Mouse (Mus musculus) CH12.LX (cell line): ENCODE measurements around the gene Syna. TPM values are rescaled to one million over a fixed set of nuclear protein-coding genes. Genes with fewer than 3 reads are reported as not detected.

Experiments
- DNase-seq: peaks from one replicate; pipeline ENCODE4 v3.0.0-alpha.2; 2013; ENCODE audit errors: extremely low read depth
- H3K27ac ChIP-seq: 2 replicates; pipeline ENCODE4 v1.5.1; 2012; ENCODE audit warnings: low read depth, mild to moderate bottlenecking, control low read depth, moderate library complexity; ENCODE audit not compliant: insufficient read depth
- H3K27me3 ChIP-seq: replicated peaks from 2 replicates; pipeline ENCODE3; 2012; ENCODE audit warnings: inconsistent platforms
- H3K36me3 ChIP-seq, 2 experiments: replicated peaks in 1 of 2; 2 replicates each; pipeline versions ENCODE3 to v1.6.1; 2012; ENCODE audit warnings: inconsistent platforms in 1 of 2, low read length in 1 of 2, mild to moderate bottlenecking in 1 of 2, mixed read lengths in 1 of 2, moderate library complexity in 1 of 2; ENCODE audit not compliant: control insufficient read depth in 1 of 2, insufficient read depth in 1 of 2
- H3K4me1 ChIP-seq, 2 experiments: 2 replicates each; pipeline ENCODE4 v1.6.1; 2012; ENCODE audit warnings: inconsistent platforms in 1 of 2, moderate library complexity in 1 of 2; ENCODE audit not compliant: insufficient read depth in 2 of 2, control insufficient read depth in 1 of 2
- H3K4me2 ChIP-seq: 2 replicates; pipeline ENCODE4 v1.6.1; 2012; ENCODE audit warnings: low read depth, mild to moderate bottlenecking, control low read depth; ENCODE audit not compliant: poor library complexity, insufficient read depth, severe bottlenecking
- H3K4me3 ChIP-seq, 3 experiments: fragments of 150-350 bp in 1 of 3; sonication (generic) in 1 of 3; replicated peaks in 1 of 3; 2 replicates each; pipeline versions ENCODE3 to v1.5.1; 2011 to 2012; ENCODE audit warnings: low read depth in 2 of 3, low read length in 2 of 3, mild to moderate bottlenecking in 2 of 3, moderate library complexity in 2 of 3, control low read depth in 1 of 3, improper control_type of control experiment in 1 of 3, inconsistent platforms in 1 of 3, mixed read lengths in 1 of 3; ENCODE audit not compliant: poor library complexity in 1 of 3
- H3K79me2 ChIP-seq: replicated peaks from 2 replicates; pipeline ENCODE4 v1.6.1; 2012; ENCODE audit warnings: mild to moderate bottlenecking, moderate library complexity; ENCODE audit not compliant: control insufficient read depth, poor library complexity, insufficient read depth, severe bottlenecking; ENCODE audit errors: extremely low read depth
- H3K9ac ChIP-seq: 2 replicates; pipeline ENCODE4 v1.6.1; 2012; ENCODE audit warnings: low read depth, mild to moderate bottlenecking, control low read depth, moderate library complexity; ENCODE audit not compliant: insufficient read depth
- H3K9me3 ChIP-seq: replicated peaks from 2 replicates; pipeline ENCODE3; 2012; ENCODE audit warnings: low read length, inconsistent platforms, mixed read lengths
- BHLHE40 ChIP-seq: IDR thresholded peaks from 2 replicates; pipeline ENCODE4 v1.6.1; 2011; ENCODE audit warnings: mild to moderate bottlenecking, low read depth, low read length, improper control_type of control experiment
- CHD2 ChIP-seq: IDR thresholded peaks from 2 replicates; pipeline ENCODE4 v1.6.1; 2011; ENCODE audit warnings: low read length, improper control_type of control experiment
- CTCF ChIP-seq, 2 experiments: IDR thresholded peaks in 1 of 2; conservative IDR thresholded peaks in 1 of 2; 2 replicates each; pipeline ENCODE4 v1.5.1; 2011 to 2012; ENCODE audit warnings: low read depth in 2 of 2, low read length in 2 of 2, improper control_type of control experiment in 1 of 2, inconsistent platforms in 1 of 2, mild to moderate bottlenecking in 1 of 2, moderate library complexity in 1 of 2
- E2F4 ChIP-seq: IDR thresholded peaks from 2 replicates; pipeline ENCODE4 v1.6.1; 2011; ENCODE audit warnings: low read depth, low read length, improper control_type of control experiment; ENCODE audit not compliant: insufficient replicate concordance
- ELF1 ChIP-seq: IDR thresholded peaks from 2 replicates; pipeline ENCODE4 v1.6.1; 2014; ENCODE audit warnings: low read depth, mild to moderate bottlenecking, inconsistent platforms, low read length, improper control_type of control experiment
- ETS1 ChIP-seq: conservative IDR thresholded peaks from 2 replicates; pipeline ENCODE4 v1.6.1; 2012; ENCODE audit warnings: low read depth, mild to moderate bottlenecking, inconsistent platforms, low read length, improper control_type of control experiment, moderate library complexity
- GABPA ChIP-seq: IDR thresholded peaks from 2 replicates; pipeline ENCODE4 v1.6.1; 2012; ENCODE audit warnings: low read depth, low read length, improper control_type of control experiment, inconsistent platforms; ENCODE audit not compliant: insufficient replicate concordance
- HCFC1 ChIP-seq: IDR thresholded peaks from 2 replicates; pipeline ENCODE4 v1.6.1; 2012; ENCODE audit warnings: low read depth, mild to moderate bottlenecking, inconsistent platforms, low read length, improper control_type of control experiment
- JUND ChIP-seq: conservative IDR thresholded peaks from 2 replicates; pipeline ENCODE4 v1.6.1; 2011; ENCODE audit warnings: low read depth, low read length, improper control_type of control experiment
- MAFK ChIP-seq: IDR thresholded peaks from 2 replicates; pipeline ENCODE4 v1.6.1; 2011; ENCODE audit warnings: low read length, improper control_type of control experiment; ENCODE audit not compliant: insufficient replicate concordance
- MAZ ChIP-seq: IDR thresholded peaks from 2 replicates; pipeline ENCODE4 v1.6.1; 2012; ENCODE audit warnings: low read depth, mild to moderate bottlenecking, inconsistent platforms, low read length, improper control_type of control experiment, moderate library complexity
- MXI1 ChIP-seq: IDR thresholded peaks from 2 replicates; pipeline ENCODE4 v1.6.1; 2011; ENCODE audit warnings: mild to moderate bottlenecking, low read depth, low read length, improper control_type of control experiment
- MYC ChIP-seq: IDR thresholded peaks from 2 replicates; pipeline ENCODE4 v1.6.1; 2011; ENCODE audit warnings: low read depth, mild to moderate bottlenecking, improper control_type of control experiment, low read length
- NELFE ChIP-seq: IDR thresholded peaks from 2 replicates; pipeline ENCODE4 v1.6.1; 2011; ENCODE audit warnings: low read depth, low read length, improper control_type of control experiment
- NRF1 ChIP-seq: IDR thresholded peaks from 2 replicates; pipeline ENCODE4 v1.6.1; 2014; ENCODE audit warnings: low read depth, mild to moderate bottlenecking, inconsistent platforms, low read length, improper control_type of control experiment, moderate library complexity
- POLR2A ChIP-seq: IDR thresholded peaks from 2 replicates; pipeline ENCODE4 v1.6.1; 2011; ENCODE audit warnings: low read depth, mild to moderate bottlenecking, improper control_type of control experiment, low read length
- RAD21 ChIP-seq: IDR thresholded peaks from 2 replicates; pipeline ENCODE4 v1.6.1; 2011; ENCODE audit warnings: low read depth, mild to moderate bottlenecking, low read length, improper control_type of control experiment, moderate library complexity
- RCOR1 ChIP-seq: conservative IDR thresholded peaks from 2 replicates; pipeline ENCODE4 v1.6.1; 2012; ENCODE audit warnings: low read depth, mild to moderate bottlenecking, inconsistent platforms, low read length, improper control_type of control experiment
- SIN3A ChIP-seq: IDR thresholded peaks from 2 replicates; pipeline ENCODE4 v1.6.1; 2012; ENCODE audit warnings: low read length, improper control_type of control experiment, inconsistent platforms
- SMC3 ChIP-seq: IDR thresholded peaks from 2 replicates; pipeline ENCODE4 v1.6.1; 2011; ENCODE audit warnings: low read depth, low read length, improper control_type of control experiment
- TBP ChIP-seq: conservative IDR thresholded peaks from 2 replicates; pipeline ENCODE4 v1.6.1; 2011; ENCODE audit warnings: low read depth, low read length, improper control_type of control experiment
- TCF12 ChIP-seq: IDR thresholded peaks from 2 replicates; pipeline ENCODE4 v1.6.1; 2014; ENCODE audit warnings: low read depth, mild to moderate bottlenecking, inconsistent platforms, low read length, improper control_type of control experiment
- USF1 ChIP-seq: IDR thresholded peaks from 2 replicates; pipeline ENCODE4 v1.6.1; 2014; ENCODE audit warnings: low read depth, mild to moderate bottlenecking, inconsistent platforms, low read length, improper control_type of control experiment
- ZKSCAN1 ChIP-seq: IDR thresholded peaks from 2 replicates; pipeline ENCODE4 v1.6.1; 2012; ENCODE audit warnings: low read depth, inconsistent platforms, low read length, improper control_type of control experiment, borderline replicate concordance
- ZNF384 ChIP-seq: IDR thresholded peaks from 2 replicates; pipeline ENCODE4 v1.6.1; 2012; ENCODE audit warnings: low read depth, low read length, improper control_type of control experiment, inconsistent platforms
- dilution Hi-C: fragments of 300-500 bp; cut with MboI; formaldehyde crosslinking; loops from 2 replicates; pipeline ENCODE4 v1.14.3; 2020; ENCODE audit warnings: low sequenced_read_pairs; ENCODE audit not compliant: extremely low pct_unique_long_range_greater_than_20kb, extremely low pct_ligation_motif_present
- in situ Hi-C: fragments of 300-500 bp; cut with MboI; formaldehyde crosslinking; loops from 3 replicates; pipeline ENCODE4 v1.14.3; 2019; ENCODE audit warnings: low sequenced_read_pairs, low pct_ligation_motif_present, low pct_unique_long_range_greater_than_20kb, mixed read lengths
- polyA plus RNA-seq: library from polyadenylated mRNA; unstranded; fragments of >175 nt; gene quantifications from 2 replicates; pipeline ENCODE4 v1.2.1, GENCODE M21; 2012; ENCODE audit warnings: low read depth; ENCODE audit not compliant: insufficient read length
- total RNA-seq, 2 experiments: library from RNA; depleted of rRNA; stranded (reverse); fragments of 300-350 nt in 1 of 2; fragments of >200 nt in 1 of 2; gene quantifications; 2 replicates each; pipeline ENCODE4 v1.2.3; 2012 to 2014

Gene Syna
- total and polyA plus RNA-seq, 3 experiments: 0.13 to 4.0 (median 0.13) TPM

DNA sequence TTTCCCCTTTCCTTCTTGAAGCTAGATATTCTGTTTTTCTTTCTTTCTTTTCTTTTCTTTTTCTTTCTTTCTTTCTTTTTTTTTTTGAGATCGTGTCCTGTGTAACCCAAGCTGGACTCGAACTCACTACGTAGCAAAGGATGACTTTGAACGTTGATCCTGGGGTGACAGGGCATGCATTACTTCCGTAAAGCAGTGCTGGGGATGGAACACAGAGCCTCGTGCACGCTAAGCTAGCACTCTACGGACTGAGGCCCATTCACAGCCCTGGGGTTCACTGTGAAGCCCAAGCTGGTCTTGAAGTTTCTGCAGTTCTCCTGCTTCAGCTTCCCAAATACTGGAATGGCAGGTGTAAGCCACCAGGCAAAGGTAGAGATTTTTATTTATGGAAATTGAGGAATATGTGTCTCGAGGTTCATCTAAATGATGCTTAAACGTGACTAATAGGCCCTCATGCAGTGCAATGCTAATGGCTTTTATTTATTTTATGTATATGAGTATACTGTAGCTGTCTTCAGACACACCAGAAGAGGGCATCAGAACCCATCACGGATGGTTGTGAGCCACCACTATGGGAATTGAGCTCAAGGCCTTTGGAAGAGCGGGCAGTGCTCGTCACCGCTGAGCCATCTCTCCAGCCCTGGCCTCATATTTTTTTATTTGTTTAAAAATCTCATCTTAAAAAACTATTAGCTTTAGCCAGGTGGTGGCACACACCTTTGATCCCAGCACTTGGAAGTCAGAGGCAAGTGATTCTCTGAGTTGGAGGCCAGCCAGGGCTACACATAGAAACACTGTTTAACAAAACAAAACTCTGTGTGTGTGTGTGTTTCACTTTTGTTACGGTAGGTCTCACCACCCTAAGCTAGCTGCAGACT is 23.3 kb upstream of the Syna start:
- Histone ChIP-seq H3K79me2 (peaks cover 44% of the 10 kb centered on the region), H3K4me2 (peak overlapping the region; percentile 94), H3K27ac (peak overlapping the region; percentile 69), H3K9ac (peak overlapping the region; percentile 99)
- TF ChIP-seq BHLHE40: peak; percentile 53
- TF ChIP-seq SIN3A: 0 out of 2 replicates have a peak, but pooled peaks have one; percentile 13
- TF ChIP-seq SMC3: peak; percentile 42
- TF ChIP-seq ZKSCAN1: no peak
- TF ChIP-seq CTCF (conservative IDR thresholded peaks at IDR 0.05 in 1 of 2, IDR thresholded peaks at IDR 0.05 in 1 of 2; ENCODE audit: low read depth in 2 of 2, low read length in 2 of 2): peak in 1 of 2 experiments; percentile 51; a peak in 2 of 4 replicates
- TF ChIP-seq, all 38 proteins: peak for 4
- in situ Hi-C loops: loop anchor here (5.0 kb wide), 2 partner anchors 34 to 86 kb away; partner anchors contain the start of gene Lat2
- Histone ChIP-seq H3K4me3 (peak overlapping the region; percentile 98 to 100 (median 100)), H3K4me1 (peaks cover 2 to 47% of the 10 kb centered on the region in 2 experiments; a peak in 3 of 4 replicates), H3K9me3 (no peaks in the 10 kb centered on the region), H3K27me3 (no peaks in the 10 kb centered on the region), H3K36me3 (peaks cover 16 to 29% of the 10 kb centered on the region in 2 experiments)
- dilution Hi-C loops: no loop called here
- DNase-seq: peak; percentile 53

DNA sequence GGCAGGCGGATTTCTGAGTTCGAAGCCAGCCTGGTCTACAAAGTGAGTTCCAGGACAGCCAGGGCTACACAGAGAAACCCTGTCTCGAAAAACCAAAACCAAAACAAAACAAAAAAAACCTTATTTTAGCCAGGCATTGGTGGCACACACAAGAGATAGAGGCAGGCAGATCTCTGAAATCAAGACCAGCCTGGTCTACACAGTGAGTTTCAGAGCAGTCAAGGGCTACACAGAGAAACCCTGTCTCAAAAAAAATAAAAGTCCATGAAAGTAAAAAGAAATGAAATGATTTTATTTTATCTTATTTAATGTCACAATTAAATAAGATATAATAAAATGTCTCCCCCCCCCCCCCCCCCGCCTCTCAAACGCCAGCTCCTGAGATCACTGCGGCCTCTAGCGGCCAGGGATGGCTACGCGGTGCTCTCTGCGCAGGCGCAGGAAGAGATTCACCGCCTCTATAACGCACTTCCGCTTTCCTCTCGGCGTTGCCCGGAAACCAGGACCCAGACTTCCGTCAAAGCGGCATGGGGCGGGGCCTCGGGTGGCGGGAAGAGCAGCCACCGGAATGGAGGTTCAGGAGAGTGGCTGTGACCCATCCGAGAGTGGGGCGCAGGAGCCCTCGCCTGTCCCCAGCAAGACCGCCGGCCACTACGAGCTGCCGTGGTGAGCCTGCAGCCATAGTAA is 22.4 kb upstream of the Syna start:
- Histone ChIP-seq H3K4me2 (no peak overlapping the region; the same call in 1 of the 2 replicates), H3K79me2 (peaks cover 44% of the 10 kb centered on the region), H3K27ac (peak overlapping the region; percentile 69), H3K4me1 (peaks cover 2 to 47% of the 10 kb centered on the region in 2 experiments; a peak in 3 of 4 replicates), H3K27me3 (no peaks in the 10 kb centered on the region), H3K36me3 (peaks cover 12 to 28% of the 10 kb centered on the region in 2 experiments), H3K9ac (peak overlapping the region; percentile 99), H3K9me3 (no peaks in the 10 kb centered on the region), H3K4me3 (peak overlapping the region; percentile 98 to 100 (median 100))
- peak; percentile 98 for DNase-seq
- in situ Hi-C loops: loop anchor here (5.0 kb wide), 2 partner anchors 35 to 85 kb away; partner anchors contain the start of gene Lat2
- TF ChIP-seq E2F4 (peak; percentile 88; the same call in 1 of the 2 replicates), MAFK (no peak), NELFE (peak; percentile 73), TCF12 (peak; percentile 59), RCOR1 (no peak), GABPA (no peak), ZNF384 (no peak), MYC (no peak), HCFC1 (peak; percentile 85), NRF1 (peak; percentile 89), POLR2A (peak; percentile 88), MXI1 (peak; percentile 57; the same call in 1 of the 2 replicates), TBP (0 out of 2 replicates have a peak, but pooled peaks have one; percentile 56), SIN3A (peak; percentile 91), ELF1 (peak; percentile 97), CHD2 (no peak), JUND (no peak), RAD21 (peak; percentile 47), USF1 (no peak), CTCF (conservative IDR thresholded peaks at IDR 0.05 in 1 of 2, IDR thresholded peaks at IDR 0.05 in 1 of 2; ENCODE audit: low read depth in 2 of 2, low read length in 2 of 2) (peak in 1 of 2 experiments; percentile 80; a peak in 2 of 4 replicates), SMC3 (peak; percentile 44), MAZ (peak; percentile 83), ETS1 (no peak)
- dilution Hi-C loops: no loop called here
